Mouse (Mus musculus): Measurements from ENCODE around the gene Axdnd1. TPM values are rescaled to one million over a fixed set of nuclear protein-coding genes. Genes with fewer than 3 reads are reported as not detected.

The Axdnd1 gene
- polyA plus RNA-seq (2012; rRNA removed), result 0.15 and 0.19 TPM in 2 replicates

- DNase-seq (ENCODE audit: low read depth), result peak; percentile 92
- TF ChIP-seq CTCF (IDR thresholded peaks at IDR 0.05; ENCODE audit: borderline replicate concordance, extremely low read depth, insufficient read depth, insufficient read length) (peak; percentile 17; the same call in 1 of the 2 replicates), POLR2A (IDR thresholded peaks at IDR 0.05; ENCODE audit: borderline replicate concordance, extremely low read depth, insufficient read depth, insufficient read length, poor library complexity, severe bottlenecking) (peak; percentile 31; the same call in 1 of the 2 replicates)
Measured at GRCm38 (mm10) chr1:156420671-156421297, at the start of gene Axdnd1. TSS of gene Axdnd1 (minus strand) at chr1:156421159.

GRCm38 (mm10) chr1:156470557-156470956 lies 49.6 kb upstream of the Axdnd1 start:
- no peak for DNase-seq (ENCODE audit: low read depth)
- TF ChIP-seq CTCF (IDR thresholded peaks at IDR 0.05; ENCODE audit: borderline replicate concordance, extremely low read depth, insufficient read depth, insufficient read length) (no peak), POLR2A (IDR thresholded peaks at IDR 0.05; ENCODE audit: borderline replicate concordance, extremely low read depth, insufficient read depth, insufficient read length, poor library complexity, severe bottlenecking) (no peak)

- no peak for TF ChIP-seq POLR2A (IDR thresholded peaks at IDR 0.05; ENCODE audit: borderline replicate concordance, extremely low read depth, insufficient read depth, insufficient read length, poor library complexity, severe bottlenecking)
- no peak for TF ChIP-seq CTCF (IDR thresholded peaks at IDR 0.05; ENCODE audit: borderline replicate concordance, extremely low read depth, insufficient read depth, insufficient read length)
- no peak for DNase-seq (ENCODE audit: low read depth)
Measured at GRCm38 (mm10) chr1:156468576-156468975, 47.6 kb upstream of the Axdnd1 start.

- TF ChIP-seq CTCF (IDR thresholded peaks at IDR 0.05; ENCODE audit: borderline replicate concordance, extremely low read depth, insufficient read depth, insufficient read length) (no peak), POLR2A (IDR thresholded peaks at IDR 0.05; ENCODE audit: borderline replicate concordance, extremely low read depth, insufficient read depth, insufficient read length, poor library complexity, severe bottlenecking) (no peak)
- DNase-seq (ENCODE audit: low read depth), result no peak
Measured at GRCm38 (mm10) chr1:156467655-156468255, 46.8 kb upstream of the Axdnd1 start.

GRCm38 (mm10) chr1:156464963-156465362 lies 44.0 kb upstream of the Axdnd1 start:
- TF ChIP-seq CTCF (IDR thresholded peaks at IDR 0.05; ENCODE audit: borderline replicate concordance, extremely low read depth, insufficient read depth, insufficient read length) (no peak), POLR2A (IDR thresholded peaks at IDR 0.05; ENCODE audit: borderline replicate concordance, extremely low read depth, insufficient read depth, insufficient read length, poor library complexity, severe bottlenecking) (no peak)
- DNase-seq (ENCODE audit: low read depth), result no peak

GRCm38 (mm10) chr1:156463981-156464853 lies 43.3 kb upstream of the Axdnd1 start:
- TF ChIP-seq CTCF (IDR thresholded peaks at IDR 0.05; ENCODE audit: borderline replicate concordance, extremely low read depth, insufficient read depth, insufficient read length) (no peak), POLR2A (IDR thresholded peaks at IDR 0.05; ENCODE audit: borderline replicate concordance, extremely low read depth, insufficient read depth, insufficient read length, poor library complexity, severe bottlenecking) (no peak)

GRCm38 (mm10) chr1:156462273-156462991 lies 41.5 kb upstream of the Axdnd1 start:
- DNase-seq (ENCODE audit: low read depth), result no peak
- no peak for TF ChIP-seq CTCF (IDR thresholded peaks at IDR 0.05; ENCODE audit: borderline replicate concordance, extremely low read depth, insufficient read depth, insufficient read length)
- TF ChIP-seq POLR2A (IDR thresholded peaks at IDR 0.05; ENCODE audit: borderline replicate concordance, extremely low read depth, insufficient read depth, insufficient read length, poor library complexity, severe bottlenecking), result no peak

More at GRCm38 (mm10) chr1:156463981-156464853, 43.3 kb upstream of the Axdnd1 start:
- no peak for DNase-seq (ENCODE audit: low read depth)

GRCm38 (mm10) chr1:156461036-156461435 lies 40.1 kb upstream of the Axdnd1 start:
- DNase-seq (ENCODE audit: low read depth), result no peak
- no peak for TF ChIP-seq POLR2A (IDR thresholded peaks at IDR 0.05; ENCODE audit: borderline replicate concordance, extremely low read depth, insufficient read depth, insufficient read length, poor library complexity, severe bottlenecking)
- no peak for TF ChIP-seq CTCF (IDR thresholded peaks at IDR 0.05; ENCODE audit: borderline replicate concordance, extremely low read depth, insufficient read depth, insufficient read length)

GRCm38 (mm10) chr1:156460216-156460615 lies 39.3 kb upstream of the Axdnd1 start:
- TF ChIP-seq POLR2A (IDR thresholded peaks at IDR 0.05; ENCODE audit: borderline replicate concordance, extremely low read depth, insufficient read depth, insufficient read length, poor library complexity, severe bottlenecking), result no peak
- TF ChIP-seq CTCF (IDR thresholded peaks at IDR 0.05; ENCODE audit: borderline replicate concordance, extremely low read depth, insufficient read depth, insufficient read length), result no peak
- DNase-seq (ENCODE audit: low read depth), result no peak

GRCm38 (mm10) chr1:156459690-156460089 lies 38.7 kb upstream of the Axdnd1 start:
- DNase-seq (ENCODE audit: low read depth), result no peak
- TF ChIP-seq POLR2A (IDR thresholded peaks at IDR 0.05; ENCODE audit: borderline replicate concordance, extremely low read depth, insufficient read depth, insufficient read length, poor library complexity, severe bottlenecking) (no peak), CTCF (IDR thresholded peaks at IDR 0.05; ENCODE audit: borderline replicate concordance, extremely low read depth, insufficient read depth, insufficient read length) (no peak)
